Mouse (Mus musculus): ENCODE measurements around the gene Ube2z. TPM values are rescaled to one million over a fixed set of nuclear protein-coding genes. Genes with fewer than 3 reads are reported as not detected.
A peak's percentile ranks its signal among the peaks of the same experiment; 100 is the strongest.

Gene Ube2z
- total RNA-seq, 2 experiments from 2014 or later = 54.4 to 56.2 TPM

DNA sequence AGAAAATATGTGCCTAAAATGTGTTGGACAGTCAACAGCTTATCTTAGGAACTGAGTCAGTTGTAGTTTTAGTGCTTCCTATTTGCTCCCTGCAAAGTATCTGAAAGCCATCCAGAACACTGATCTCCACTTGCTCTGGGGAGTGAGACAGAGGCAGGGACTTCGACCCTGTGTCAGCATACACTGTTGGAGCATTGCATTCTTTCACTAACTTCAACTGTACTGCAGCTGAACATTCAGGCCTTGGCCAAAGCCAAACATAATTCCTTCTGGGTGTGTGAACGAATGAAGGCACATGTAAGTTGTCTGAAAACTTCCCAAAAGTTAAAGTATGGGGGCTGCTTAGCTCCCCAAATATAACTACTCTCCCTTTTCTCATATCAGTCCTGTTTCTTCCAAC is 18.4 kb downstream of the Ube2z start:
- H3K4me3 ChIP-seq = no peak overlapping the region
- no peak for DNase-seq (ENCODE audit: low spot score in 2 of 2)
- peak overlapping the region; percentile 62; the same call in 1 of the 2 replicates for H3K27ac ChIP-seq
- TF ChIP-seq CTCF (conservative IDR thresholded peaks at IDR 0.05) = no peak

DNA sequence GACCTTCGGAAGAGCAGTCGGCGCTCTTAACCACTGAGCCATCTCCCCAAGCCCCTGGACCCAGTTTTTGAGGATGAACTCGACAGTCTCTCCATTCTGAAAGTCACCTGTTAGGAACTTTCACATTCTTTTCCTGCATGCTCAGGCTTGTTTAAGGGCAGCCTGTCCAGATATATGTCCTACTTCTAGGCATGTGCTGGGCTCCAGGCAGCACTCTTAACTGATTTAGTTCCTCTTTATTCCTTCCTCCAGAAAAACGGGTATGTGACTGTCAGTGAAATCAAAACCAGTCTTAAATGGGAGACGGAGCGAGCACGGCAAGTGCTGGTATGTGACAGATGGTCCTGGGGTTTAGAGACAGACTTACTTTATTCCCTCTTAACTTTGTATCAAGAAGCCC is 19.2 kb downstream of the Ube2z start:
- Histone ChIP-seq H3K4me3 (no peak overlapping the region), H3K27ac (peak overlapping the region; percentile 62)
- no peak for TF ChIP-seq CTCF (conservative IDR thresholded peaks at IDR 0.05)
- peak in 1 of 2 experiments; percentile 29 for DNase-seq (ENCODE audit: low spot score in 2 of 2)

DNA sequence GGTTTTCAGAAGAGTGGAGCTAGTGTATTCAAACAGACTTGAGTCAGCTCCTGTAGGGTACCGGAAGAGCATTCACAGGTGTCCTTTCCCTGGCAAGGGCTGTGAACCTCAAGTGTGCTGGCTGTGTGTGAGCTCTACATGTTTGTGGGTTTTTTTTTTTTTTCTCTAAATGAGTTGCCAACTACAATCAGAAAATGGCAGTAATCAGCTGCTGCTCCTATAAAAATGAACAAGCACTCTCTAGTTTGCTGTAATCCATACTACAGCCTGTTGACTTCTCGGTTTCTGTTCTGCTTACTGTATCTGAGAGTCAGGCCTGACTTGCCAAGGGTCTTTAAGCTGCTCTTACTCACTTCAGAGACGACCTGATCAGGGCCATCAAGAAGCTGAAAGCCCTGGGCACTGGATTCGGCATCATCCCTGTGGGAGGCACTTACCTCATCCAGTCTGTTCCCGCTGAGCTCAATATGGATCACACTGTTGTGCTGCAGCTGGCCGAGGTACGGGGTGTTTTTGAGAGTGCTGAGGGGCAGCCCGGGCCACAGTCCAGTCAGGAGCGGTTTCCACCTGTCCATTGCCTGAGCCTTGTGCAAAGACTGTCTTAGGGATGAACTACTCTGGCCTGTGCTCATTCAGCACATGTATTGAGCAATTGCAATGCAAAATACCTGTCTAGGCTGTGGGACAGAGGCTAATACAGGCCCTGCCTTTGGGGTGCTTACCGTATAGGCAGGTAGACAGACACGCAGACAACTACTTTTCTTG is 20.2 kb downstream of the Ube2z start:
- no peak for DNase-seq (ENCODE audit: low spot score in 2 of 2)
- no peak for TF ChIP-seq CTCF (conservative IDR thresholded peaks at IDR 0.05)
- H3K27ac ChIP-seq = peak overlapping the region; percentile 62
- H3K4me3 ChIP-seq = no peak overlapping the region

DNA sequence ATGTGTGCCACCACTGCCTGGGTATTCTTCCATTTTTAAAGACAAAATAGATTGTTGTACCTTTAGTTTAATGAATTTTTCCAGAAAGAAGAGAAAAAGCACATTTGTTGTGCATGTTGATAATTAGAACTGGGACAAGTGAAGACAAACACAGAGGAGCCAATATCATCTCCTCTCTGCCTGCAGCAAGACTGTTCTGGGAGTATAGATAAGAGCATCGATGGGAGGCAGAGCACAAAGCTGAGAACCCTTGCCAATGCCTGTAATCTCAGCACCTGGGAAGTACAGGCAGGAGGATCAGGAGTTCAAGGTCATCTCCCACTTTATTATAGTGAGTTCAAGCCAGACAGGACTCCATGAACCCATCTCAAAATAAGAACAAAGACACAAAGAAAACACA is 26.6 kb downstream of the Ube2z start:
- Histone ChIP-seq H3K27ac (no peak overlapping the region), H3K4me3 (no peak overlapping the region)
- no peak for DNase-seq (ENCODE audit: low spot score in 2 of 2)
- no peak for TF ChIP-seq CTCF (conservative IDR thresholded peaks at IDR 0.05)

DNA sequence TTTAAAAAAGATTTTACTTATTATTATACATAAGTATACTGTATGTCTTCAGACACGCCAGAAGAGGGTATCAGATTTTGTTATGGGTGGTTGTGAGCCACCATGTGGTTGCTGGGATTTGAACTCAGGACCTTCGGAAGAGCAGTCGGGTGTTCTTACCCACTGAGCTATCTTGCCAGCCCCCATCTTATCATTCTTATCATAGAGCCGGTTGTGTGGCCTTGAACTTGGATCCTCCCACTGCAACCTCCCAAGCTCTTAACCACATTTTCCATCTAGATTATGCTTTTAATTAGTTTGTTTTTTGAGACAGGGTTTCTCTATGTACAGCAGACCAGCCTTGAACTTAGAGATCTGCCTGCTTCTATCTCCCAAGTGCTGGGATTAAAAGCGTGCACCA is 27.7 kb downstream of the Ube2z start:
- TF ChIP-seq CTCF (conservative IDR thresholded peaks at IDR 0.05) = no peak
- Histone ChIP-seq H3K27ac (no peak overlapping the region), H3K4me3 (no peak overlapping the region)
- DNase-seq (ENCODE audit: low spot score in 2 of 2) = no peak

DNA sequence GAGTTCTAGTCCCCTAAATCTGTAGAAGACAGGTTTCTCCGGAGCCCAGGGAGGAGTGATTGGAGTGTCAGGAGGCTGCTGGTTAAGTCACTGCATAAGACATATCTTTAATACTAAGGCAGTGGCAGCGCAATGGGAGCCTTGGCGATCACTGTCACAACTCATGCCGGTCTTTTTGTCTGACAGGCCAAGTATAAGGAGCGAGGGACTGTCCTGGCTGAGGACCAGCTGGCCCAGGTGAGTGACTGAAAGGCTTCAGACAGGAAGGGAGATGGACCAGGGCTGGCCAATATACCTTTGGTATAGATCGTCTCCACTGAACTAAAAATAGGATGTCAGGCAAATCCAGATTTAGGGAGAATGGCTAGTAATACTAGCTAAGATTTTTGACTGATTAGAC is 30.1 kb downstream of the Ube2z start:
- peak overlapping the region; percentile 95 for H3K4me3 ChIP-seq
- H3K27ac ChIP-seq = peak overlapping the region; percentile 83
- TF ChIP-seq CTCF (conservative IDR thresholded peaks at IDR 0.05) = no peak
- DNase-seq (ENCODE audit: low spot score in 2 of 2) = no peak

DNA sequence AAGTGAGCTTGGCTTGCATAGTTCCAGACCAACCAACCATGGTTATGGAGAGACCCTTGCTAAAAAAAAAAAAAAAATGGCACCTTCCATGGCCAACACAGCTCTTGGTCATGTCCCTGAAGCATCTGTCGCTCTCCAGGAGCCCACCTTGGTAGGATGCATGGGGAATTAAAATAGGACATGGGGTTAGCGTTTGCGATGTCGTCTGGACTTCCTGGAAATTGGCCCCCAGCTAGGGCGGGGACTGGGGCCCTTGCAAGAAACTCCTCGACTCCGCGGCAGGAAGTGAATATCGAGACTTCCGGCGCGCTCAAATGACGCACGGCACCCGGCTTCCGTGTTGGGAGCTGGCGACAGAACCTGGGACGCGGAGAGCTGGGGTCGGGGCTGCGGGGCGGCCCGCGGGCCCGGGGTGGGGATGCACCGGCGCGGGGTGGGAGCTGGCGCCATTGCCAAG is 30.6 kb downstream of the Ube2z start, which contains the start of gene Snf8:
Gene Snf8 (plus strand): TSS at position 290 of the 457 bp plus-strand sequence.
- peak; percentile 92 to 97 for DNase-seq (ENCODE audit: low spot score in 2 of 2)
- peak within 1 kb of the TSS; percentile 83 for H3K27ac ChIP-seq
- H3K4me3 ChIP-seq = peak within 1 kb of the TSS; percentile 95
- TF ChIP-seq CTCF (conservative IDR thresholded peaks at IDR 0.05) = no peak

DNA sequence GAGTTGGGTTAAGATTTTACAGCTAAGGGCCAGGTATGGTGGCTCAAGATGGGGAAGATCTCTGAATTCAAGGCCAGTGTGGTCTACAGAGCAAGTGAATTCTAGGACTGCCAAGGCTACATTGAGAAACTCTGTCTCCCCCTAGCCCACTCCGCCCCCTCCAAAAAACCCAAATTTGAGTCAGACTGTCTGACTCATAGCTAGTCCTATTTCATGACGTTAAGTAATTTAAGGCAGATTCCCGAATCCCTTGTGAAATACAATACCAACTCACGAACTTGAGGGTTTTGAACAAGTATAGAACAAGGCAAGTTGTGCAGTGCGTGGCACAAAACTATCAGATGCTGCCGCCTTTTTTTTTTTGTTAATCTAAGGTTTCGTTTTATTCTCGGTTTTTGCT is 31.1 kb downstream of the Ube2z start:
- DNase-seq (ENCODE audit: low spot score in 2 of 2) = no peak
- no peak overlapping the region for H3K27ac ChIP-seq
- TF ChIP-seq CTCF (conservative IDR thresholded peaks at IDR 0.05) = no peak
- peak overlapping the region; percentile 95 for H3K4me3 ChIP-seq

DNA sequence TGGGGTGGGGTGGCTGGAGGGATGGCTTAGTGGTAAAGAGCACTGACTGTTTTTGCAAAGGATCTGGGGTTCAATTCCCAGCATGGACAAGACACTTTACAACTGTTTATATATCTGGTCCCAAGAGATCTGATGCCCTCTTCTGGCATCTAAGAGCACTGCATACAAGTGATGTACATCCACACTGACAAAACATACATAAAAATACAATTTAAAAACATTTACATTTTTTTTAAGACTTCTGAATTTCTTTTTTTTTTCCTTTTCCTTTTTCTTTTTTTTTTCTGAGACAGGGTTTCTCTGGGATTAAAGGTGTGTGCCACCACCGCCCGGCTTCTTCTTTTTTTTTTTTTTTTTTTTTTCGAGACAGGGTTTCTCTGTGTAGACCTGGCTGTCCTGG is 31.9 kb downstream of the Ube2z start:
- Histone ChIP-seq H3K4me3 (no peak overlapping the region), H3K27ac (no peak overlapping the region)
- TF ChIP-seq CTCF (conservative IDR thresholded peaks at IDR 0.05) = peak; percentile 62
- no peak for DNase-seq (ENCODE audit: low spot score in 2 of 2)

DNA sequence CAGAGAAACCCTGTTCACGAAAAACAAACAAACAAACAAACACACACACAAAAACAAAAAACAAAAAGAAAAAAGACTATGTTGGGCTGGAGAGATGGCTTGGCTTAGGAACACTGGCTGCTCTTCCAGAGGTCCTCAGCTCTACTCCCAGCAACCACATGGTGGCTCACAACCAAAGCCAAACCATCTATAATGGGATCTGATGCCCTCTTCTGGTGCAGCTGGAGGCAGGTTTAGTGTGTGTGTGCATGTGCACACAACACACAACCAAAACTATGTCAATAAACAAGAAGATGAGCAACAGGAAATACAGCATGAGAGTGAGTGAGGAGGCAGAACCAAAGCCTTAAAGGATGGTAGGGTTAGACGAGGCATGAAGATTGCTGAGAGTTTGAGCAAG is 33.5 kb downstream of the Ube2z start:
- H3K27ac ChIP-seq = no peak overlapping the region
- DNase-seq (ENCODE audit: low spot score in 2 of 2) = no peak
- H3K4me3 ChIP-seq = no peak overlapping the region
- TF ChIP-seq CTCF (conservative IDR thresholded peaks at IDR 0.05) = 0 out of 2 replicates have a peak, but pooled peaks have one; percentile 9

DNA sequence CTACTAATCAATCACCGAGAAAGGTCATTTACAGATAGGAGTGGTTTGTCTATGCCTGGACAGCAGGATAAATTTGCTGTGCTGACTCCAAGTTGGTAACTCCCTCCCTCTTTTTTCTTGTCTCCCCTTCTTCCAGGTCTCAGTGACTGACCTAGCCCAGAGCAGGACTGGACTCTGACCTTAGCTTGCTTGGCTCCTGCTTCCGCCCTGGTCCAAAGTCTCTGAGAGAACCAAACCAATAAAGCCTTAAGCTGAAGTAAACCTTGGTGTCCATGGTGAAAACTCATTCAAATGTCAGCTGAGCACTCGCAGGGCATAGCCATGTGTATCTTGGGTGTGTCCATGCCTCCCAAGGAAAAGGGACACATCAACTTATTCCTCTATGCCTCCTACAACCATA is 34.6 kb downstream of the Ube2z start:
- Histone ChIP-seq H3K27ac (no peak overlapping the region), H3K4me3 (no peak overlapping the region)
- no peak for TF ChIP-seq CTCF (conservative IDR thresholded peaks at IDR 0.05)
- no peak for DNase-seq (ENCODE audit: low spot score in 2 of 2)

DNA sequence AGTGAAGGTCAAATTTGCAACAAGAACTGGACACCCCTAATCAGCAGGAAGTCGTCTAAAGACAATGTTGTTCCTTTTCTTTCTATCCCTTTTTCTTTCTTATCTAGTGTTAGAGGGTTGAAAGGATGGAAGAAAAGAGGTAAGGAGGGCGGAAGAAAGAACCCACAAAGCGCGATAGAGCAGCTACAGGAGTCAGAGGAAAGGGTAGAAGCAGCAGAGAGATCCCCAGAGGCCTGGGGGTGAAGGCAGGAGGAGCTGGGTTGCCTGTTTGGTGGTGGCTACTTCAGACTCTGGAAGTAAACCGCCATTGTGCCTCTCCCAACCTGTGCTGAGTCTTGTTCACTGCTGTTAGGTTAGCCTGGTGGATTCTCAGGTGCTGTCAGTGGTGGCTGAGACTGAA is 37.1 kb downstream of the Ube2z start:
- Histone ChIP-seq H3K4me3 (no peak overlapping the region), H3K27ac (no peak overlapping the region)
- TF ChIP-seq CTCF (conservative IDR thresholded peaks at IDR 0.05) = no peak
- no peak for DNase-seq (ENCODE audit: low spot score in 2 of 2)

DNA sequence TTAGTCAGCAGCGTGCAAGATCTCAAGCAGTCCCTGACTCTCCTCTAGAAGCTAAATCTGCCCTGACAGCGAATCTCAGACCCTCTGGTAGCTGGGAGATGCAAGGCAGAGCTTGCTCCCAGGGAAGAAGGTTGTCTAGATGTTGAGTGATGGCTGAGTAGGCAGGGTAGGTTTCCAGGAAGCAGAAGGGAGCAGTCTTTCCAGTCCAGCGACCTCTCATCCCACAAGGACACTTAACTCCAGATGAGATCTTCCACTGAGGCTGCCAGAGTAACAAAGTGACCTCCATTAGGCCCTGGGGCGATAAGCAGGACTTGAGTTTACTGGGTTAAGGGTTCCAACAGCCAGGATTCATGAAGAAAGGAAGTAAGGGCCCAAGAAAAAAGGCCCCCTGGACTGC is 44.6 kb downstream of the Ube2z start:
- no peak for TF ChIP-seq CTCF (conservative IDR thresholded peaks at IDR 0.05)
- H3K27ac ChIP-seq = no peak overlapping the region
- H3K4me3 ChIP-seq = no peak overlapping the region
- no peak for DNase-seq (ENCODE audit: low spot score in 2 of 2)

DNA sequence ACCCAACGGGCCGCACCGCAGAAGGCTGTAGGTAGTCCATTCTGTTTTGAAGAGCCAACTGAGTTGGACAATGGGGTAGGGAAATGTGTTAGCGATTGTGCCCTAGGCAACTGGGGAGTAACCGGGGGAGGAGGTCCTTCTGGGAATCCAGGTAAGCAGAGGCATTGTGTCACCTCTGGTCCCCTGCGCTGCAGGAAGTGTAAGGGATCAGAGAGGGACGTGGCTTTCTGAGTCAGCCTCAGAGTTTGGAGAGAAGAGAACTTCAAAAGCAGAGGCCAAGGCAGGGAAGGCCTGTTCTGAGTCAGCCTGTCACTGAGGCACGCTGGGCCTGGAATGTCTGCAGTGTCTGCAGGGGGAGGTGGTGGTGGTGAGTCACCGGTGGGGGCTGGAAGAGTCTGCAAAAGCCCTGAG is 47.2 kb downstream of the Ube2z start:
- no peak overlapping the region for H3K27ac ChIP-seq

More for the DNA sequence above, 47.2 kb downstream of the Ube2z start:
- DNase-seq (ENCODE audit: low spot score in 2 of 2) = no peak
- H3K4me3 ChIP-seq = no peak overlapping the region
- TF ChIP-seq CTCF (conservative IDR thresholded peaks at IDR 0.05) = no peak

Measured in layer of hippocampus, adult 2 months (tissue).